Mouse (Mus musculus): ENCODE measurements around the gene Ankrd26.
"Not testable (repeated sequence)": the region's sequence is repeated elsewhere in the genome, so short reads cannot be mapped to it uniquely, and the experiment has no call there.

- not testable (repeated sequence) for TF ChIP-seq CTCF, EP300 (IDR thresholded peaks at IDR 0.05; ENCODE audit: low read depth)
Measured at GRCm38 (mm10) chr6:118578741-118579140, 16.7 kb upstream of the Ankrd26 start.

Measured in liver, embryonic 14.5 days (tissue).